Mouse (Mus musculus): ENCODE data around the gene Lrrc75a.
A peak's percentile ranks its signal among the peaks of the same experiment; 100 is the strongest.

Gene Lrrc75a

GRCm38 (mm10) chr11:62614876-62615410 is 33.4 kb downstream of the Lrrc75a start:
- peak in 1 of 2 experiments; percentile 40 for DNase-seq

GRCm38 (mm10) chr11:62613657-62614365 is 34.5 kb downstream of the Lrrc75a start:
- DNase-seq: peak; percentile 92 to 93

GRCm38 (mm10) chr11:62612604-62613003 is 35.7 kb downstream of the Lrrc75a start:
- DNase-seq: no peak

- DNase-seq: no peak
These were observed 38.0 kb downstream of the Lrrc75a start for GRCm38 (mm10) chr11:62610304-62610703.

GRCm38 (mm10) chr11:62608826-62609675 is 39.3 kb downstream of the Lrrc75a start:
- no peak for DNase-seq

- no peak for DNase-seq
These were observed 40.4 kb downstream of the Lrrc75a start for GRCm38 (mm10) chr11:62607952-62608201.

GRCm38 (mm10) chr11:62607170-62607951 is 41.0 kb downstream of the Lrrc75a start:
- DNase-seq: no peak

- DNase-seq: no peak
These were observed 41.8 kb downstream of the Lrrc75a start for GRCm38 (mm10) chr11:62606299-62607169.

GRCm38 (mm10) chr11:62605619-62606298 is 42.6 kb downstream of the Lrrc75a start:
- no peak for DNase-seq

- no peak for DNase-seq
These were observed 43.3 kb downstream of the Lrrc75a start for GRCm38 (mm10) chr11:62604886-62605618.

- DNase-seq: no peak
These were observed 44.1 kb downstream of the Lrrc75a start for GRCm38 (mm10) chr11:62604123-62604706.

- DNase-seq: no peak
These were observed 44.8 kb downstream of the Lrrc75a start for GRCm38 (mm10) chr11:62603312-62604056.

GRCm38 (mm10) chr11:62602619-62603311 is 45.6 kb downstream of the Lrrc75a start:
- DNase-seq: peak; percentile 97 to 98

- DNase-seq: no peak
These were observed 46.3 kb downstream of the Lrrc75a start for GRCm38 (mm10) chr11:62601732-62602618.

GRCm38 (mm10) chr11:62598571-62598970 is 49.8 kb downstream of the Lrrc75a start:
- DNase-seq: no peak

- DNase-seq: no peak
These were observed 56.3 kb downstream of the Lrrc75a start for GRCm38 (mm10) chr11:62591904-62592575.

- DNase-seq: peak; percentile 55 to 63
These were observed 57.3 kb downstream of the Lrrc75a start for GRCm38 (mm10) chr11:62591026-62591425.

Data from cerebellum, adult 18-20 months (tissue).